Mouse (Mus musculus) layer of hippocampus, postnatal 10 days (tissue): Measurements from ENCODE around the gene Dhx58. TPM values are rescaled to one million over a fixed set of nuclear protein-coding genes. Genes with fewer than 3 reads are reported as not detected.
A peak's percentile ranks its signal among the peaks of the same experiment; 100 is the strongest.

Experiments used
- DNase-seq, 2 experiments: peaks; one replicate each; pipeline ENCODE4 v3.0.0; 2021; ENCODE audit warnings: low spot score in 2 of 2
- long read RNA-seq: library from polyadenylated mRNA; stranded (forward); transcript quantifications from one replicate; pipeline ENCODE4 v2.0.0, GENCODE M21; 2023
- total RNA-seq, 2 experiments: library from RNA; stranded (reverse); gene quantifications; 2 replicates each; pipeline ENCODE4 v1.2.3; 2021

Dhx58 gene
- 1 to 10 TPM; 1.2 to 1.9 TPM for total RNA-seq
- long read RNA-seq, partial matches to known transcripts: 0 of 1 reads
- long read RNA-seq, other reads (novel, unspliced or antisense): 0 of 1 reads

GRCm38 (mm10) chr11:100703851-100704531 is at the start of gene Dhx58:
Gene Dhx58, minus strand, starts transcription at chr11:100704271.
- no peak for DNase-seq

- no peak for DNase-seq
Measured at GRCm38 (mm10) chr11:100752294-100752693, 48.2 kb upstream of the Dhx58 start.

- no peak for DNase-seq
Measured at GRCm38 (mm10) chr11:100750127-100750526, 46.1 kb upstream of the Dhx58 start.

- DNase-seq: no peak
Measured at GRCm38 (mm10) chr11:100749469-100749868, 45.4 kb upstream of the Dhx58 start.

- no peak for DNase-seq
Measured at GRCm38 (mm10) chr11:100748620-100749019, 44.5 kb upstream of the Dhx58 start.

- no peak for DNase-seq
Measured at GRCm38 (mm10) chr11:100747114-100747513, 43.0 kb upstream of the Dhx58 start.

GRCm38 (mm10) chr11:100746546-100746945 is 42.5 kb upstream of the Dhx58 start:
- DNase-seq: no peak

GRCm38 (mm10) chr11:100745085-100745484 is 41.0 kb upstream of the Dhx58 start:
- peak in 1 of 2 experiments; percentile 52 for DNase-seq

GRCm38 (mm10) chr11:100741348-100741747 is 37.3 kb upstream of the Dhx58 start:
- no peak for DNase-seq

- DNase-seq: no peak
Measured at GRCm38 (mm10) chr11:100738749-100739148, 34.7 kb upstream of the Dhx58 start.

GRCm38 (mm10) chr11:100738066-100738604 is 34.1 kb upstream of the Dhx58 start, which contains the start of gene Rab5c:
Gene Rab5c, minus strand, starts transcription at chr11:100738215.
- DNase-seq: peak; percentile 98

DNA sequence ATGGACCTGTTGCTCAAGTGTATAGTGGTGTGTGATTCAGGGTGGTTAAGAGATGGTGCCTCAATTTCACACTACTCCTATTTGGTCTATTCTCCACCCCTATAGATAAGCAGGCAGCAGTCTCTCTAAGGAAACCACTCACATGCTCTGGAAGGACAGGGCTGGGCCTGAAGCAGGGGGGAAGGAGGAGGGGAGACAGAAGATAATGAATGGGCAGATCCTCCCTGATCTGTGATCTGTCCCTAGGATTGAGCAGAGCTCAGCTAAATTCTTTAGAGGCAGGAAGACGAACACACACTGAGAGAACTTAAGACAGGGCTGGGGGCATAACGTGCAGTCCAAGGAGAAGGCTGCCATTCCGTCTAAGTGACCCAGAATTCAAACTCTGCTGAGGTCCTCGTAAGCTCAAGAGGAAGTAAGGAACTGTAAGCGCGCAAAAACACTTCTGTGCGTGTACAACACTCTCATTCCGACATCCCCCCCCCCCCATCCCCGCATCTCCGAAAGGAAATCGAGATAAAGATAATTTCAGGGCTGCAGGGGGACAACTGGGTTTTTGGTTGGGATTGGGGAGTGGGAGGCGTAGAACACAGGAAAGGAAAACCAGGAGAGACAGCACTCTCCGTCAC is 33.1 kb upstream of the Dhx58 start:
- no peak for DNase-seq

DNA sequence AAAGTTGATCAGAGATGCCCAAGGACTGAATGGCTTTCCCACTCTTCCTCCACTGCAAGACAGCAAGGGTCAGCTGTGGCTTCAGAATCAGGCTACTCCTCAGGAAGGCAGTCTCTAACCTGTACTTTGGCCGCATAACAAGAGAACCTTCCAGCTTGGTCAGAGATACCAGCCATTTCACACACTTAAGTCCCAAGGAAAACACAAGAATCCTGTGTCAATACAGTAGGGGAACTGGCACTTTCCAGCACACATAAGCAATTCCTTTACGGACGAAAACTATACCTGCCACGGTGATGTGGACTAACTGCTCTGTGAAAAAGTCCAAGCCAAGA is 32.6 kb upstream of the Dhx58 start:
- no peak for DNase-seq

- DNase-seq: no peak
Measured at GRCm38 (mm10) chr11:100735954-100736745, 32.1 kb upstream of the Dhx58 start.

DNA sequence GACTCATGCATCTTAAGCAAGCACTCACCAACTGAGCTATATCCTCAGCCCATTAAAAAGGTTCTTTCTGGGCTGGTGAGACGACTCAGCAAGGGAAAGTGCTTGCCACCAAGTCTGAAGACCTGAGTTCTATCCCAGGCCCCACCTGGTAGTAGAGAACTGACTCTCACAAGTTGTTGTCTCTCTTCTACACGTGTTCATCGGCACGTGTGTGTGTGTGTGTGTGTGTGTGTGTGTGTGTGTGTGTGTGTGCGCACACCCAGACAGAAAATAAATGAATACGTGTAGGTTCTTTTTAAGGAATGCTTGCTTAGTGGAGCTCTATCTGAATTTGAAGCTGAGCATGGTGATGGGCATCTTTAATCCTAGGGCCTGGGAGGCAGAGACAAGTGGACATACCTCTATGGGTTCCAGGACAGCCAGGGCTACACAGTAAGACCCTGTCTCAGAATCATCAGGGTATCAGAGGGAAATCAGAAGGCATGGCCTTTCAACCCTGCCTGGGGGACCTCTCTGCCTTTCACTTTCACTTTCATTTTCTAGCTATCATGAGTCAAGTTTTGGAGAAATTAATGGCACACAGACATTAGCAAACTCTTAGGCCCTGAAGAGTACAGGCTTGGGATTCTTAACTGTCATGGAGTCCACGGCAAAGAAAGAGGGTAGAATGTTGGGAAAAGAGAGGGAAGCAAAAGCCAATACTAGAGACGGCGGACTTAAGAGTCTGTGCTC is 31.2 kb upstream of the Dhx58 start:
- DNase-seq: no peak

GRCm38 (mm10) chr11:100730477-100731205 is 26.6 kb upstream of the Dhx58 start:
- no peak for DNase-seq

GRCm38 (mm10) chr11:100729976-100730375 is 25.9 kb upstream of the Dhx58 start:
- DNase-seq: no peak

DNA sequence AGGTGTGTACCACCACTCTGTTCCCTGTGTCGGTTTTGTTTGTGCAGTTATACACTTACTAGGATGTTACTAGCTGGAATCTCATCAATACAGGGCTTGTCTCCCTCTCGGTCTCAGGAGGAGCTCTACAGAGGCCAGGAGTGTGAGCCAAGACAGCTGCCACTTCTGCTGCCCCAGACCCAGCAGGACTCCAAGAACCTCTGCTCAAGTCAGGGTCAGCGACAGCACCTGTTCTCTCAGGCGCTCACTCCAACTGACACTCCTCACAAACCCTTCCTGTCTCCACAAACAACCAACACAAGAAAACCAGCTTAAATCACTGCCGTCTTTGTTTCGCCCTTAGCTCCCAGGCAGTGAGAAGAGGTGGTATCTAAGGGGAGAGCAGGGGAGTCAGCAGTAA is 24.5 kb upstream of the Dhx58 start:
- no peak for DNase-seq

- DNase-seq: no peak
Measured at GRCm38 (mm10) chr11:100727201-100727600, 23.1 kb upstream of the Dhx58 start.

- DNase-seq: no peak
Measured at GRCm38 (mm10) chr11:100724919-100725512, 20.9 kb upstream of the Dhx58 start.
